Mouse (Mus musculus) gastrocnemius, postnatal 14 days (tissue): ENCODE data around the gene Dhx30. TPM values are rescaled to one million over a fixed set of nuclear protein-coding genes. Genes with fewer than 3 reads are reported as not detected.

Source experiments
- DNase-seq: peaks from one replicate; pipeline ENCODE4 v3.0.0; 2021; ENCODE audit warnings: mixed read lengths
- intact Hi-C: fragments of 180-260 bp; cut with DNase I; formaldehyde crosslinking; loops from one replicate; pipeline ENCODE4 v1.15.1; 2025; ENCODE audit warnings: low total_unique reads
- total RNA-seq, 2 experiments: library from RNA; stranded (reverse); gene quantifications; 2 replicates each; pipeline ENCODE4 v1.2.3; 2021

Dhx30 gene
- total RNA-seq, 2 experiments from 2014 or later, result 31.6 to 39.8 TPM

GRCm38 (mm10) chr9:110053305-110054079 is 64.1 kb downstream of the Dhx30 start:
- DNase-seq, result no peak
- intact Hi-C loops, result no loop called here

- intact Hi-C loops, result no loop called here
- peak; percentile 26 for DNase-seq
These were observed 64.7 kb downstream of the Dhx30 start for GRCm38 (mm10) chr9:110052951-110053304.

GRCm38 (mm10) chr9:110051869-110052661 is 65.6 kb downstream of the Dhx30 start:
- intact Hi-C loops, result no loop called here
- no peak for DNase-seq

- DNase-seq, result no peak
- intact Hi-C loops, result no loop called here
These were observed 66.4 kb downstream of the Dhx30 start for GRCm38 (mm10) chr9:110051184-110051583.

GRCm38 (mm10) chr9:110047857-110048256 is 69.8 kb downstream of the Dhx30 start:
- intact Hi-C loops, result no loop called here
- DNase-seq, result no peak

- intact Hi-C loops, result no loop called here
- no peak for DNase-seq
These were observed 70.4 kb downstream of the Dhx30 start for GRCm38 (mm10) chr9:110047260-110047659.

GRCm38 (mm10) chr9:110045763-110046377 is 71.8 kb downstream of the Dhx30 start:
- DNase-seq, result no peak
- intact Hi-C loops, result no loop called here

- intact Hi-C loops, result loop anchor here (5.0 kb wide), 1 partner anchor 57 kb away; no protein-coding TSS in a partner anchor
- no peak for DNase-seq
These were observed 73.3 kb downstream of the Dhx30 start for GRCm38 (mm10) chr9:110044373-110044772.

- DNase-seq, result no peak
- intact Hi-C loops, result no loop called here
These were observed 79.1 kb downstream of the Dhx30 start for GRCm38 (mm10) chr9:110038485-110038884.

GRCm38 (mm10) chr9:110037895-110038294 is 79.7 kb downstream of the Dhx30 start:
- intact Hi-C loops, result no loop called here

GRCm38 (mm10) chr9:110035091-110035490 is 82.5 kb downstream of the Dhx30 start:
- intact Hi-C loops, result no loop called here

More at GRCm38 (mm10) chr9:110037895-110038294, 79.7 kb downstream of the Dhx30 start:
- DNase-seq, result no peak

More at GRCm38 (mm10) chr9:110035091-110035490, 82.5 kb downstream of the Dhx30 start:
- no peak for DNase-seq

Other genes with a start within 250 kb of the Dhx30 start
- gene Cdc25a, start 242.3 kb downstream of the Dhx30 start, total RNA-seq, result 1 to 10 TPM; 3.9 to 4.8 TPM
- gene Map4, start 186.4 kb downstream of the Dhx30 start, total RNA-seq, result 100 to 1,000 TPM; 451 to 486 TPM
- gene Smarcc1, start 122 bp downstream of the Dhx30 start, total RNA-seq, result 10 to 100 TPM; 19.8 to 23.8 TPM
- under 1 TPM; 0.43 to 0.58 TPM for gene Cspg5, start 126.0 kb upstream of the Dhx30 start, total RNA-seq
- 1 to 10 TPM; 2.5 to 3.9 TPM for gene Elp6, start 187.3 kb upstream of the Dhx30 start, total RNA-seq
- gene Scap, start 215.5 kb upstream of the Dhx30 start, total RNA-seq, result 10 to 100 TPM; 24.1 to 26.1 TPM